Mouse (Mus musculus) liver, embryonic 11.5 days (tissue): ENCODE data around the gene Tnfsfm13. TPM values are rescaled to one million over a fixed set of nuclear protein-coding genes. Genes with fewer than 3 reads are reported as not detected.

Source experiments
- ATAC-seq: fragments of 200-750 bp; cut with Nextera tagmentation; replicated peaks from 2 replicates; pipeline ENCODE4 v1.8.0; 2017; ENCODE audit warnings: moderate number of reproducible peaks, mild to moderate bottlenecking, moderate TSS enrichment, moderate library complexity; ENCODE audit not compliant: low FRiP score
- DNase-seq: peaks from one replicate; pipeline ENCODE4 v3.0.0-alpha.2; 2017; ENCODE audit warnings: low spot score
- H3K27ac ChIP-seq: fragments of 300-500 bp; sonication (generic); 2 replicates; pipeline ENCODE4 v1.5.1; 2014; ENCODE audit warnings: mild to moderate bottlenecking, low read depth, low read length, control low read depth
- H3K27me3 ChIP-seq: fragments of 300-500 bp; sonication (generic); replicated peaks from 2 replicates; pipeline ENCODE4 v1.6.1; 2014; ENCODE audit warnings: low read length, mixed read lengths; ENCODE audit not compliant: control insufficient read depth, insufficient read depth
- H3K36me3 ChIP-seq: fragments of 300-500 bp; sonication (generic); 2 replicates; pipeline ENCODE4 v1.6.1; 2014; ENCODE audit warnings: mild to moderate bottlenecking, low read length, moderate library complexity, mixed read lengths; ENCODE audit not compliant: control insufficient read depth, insufficient read depth
- H3K4me1 ChIP-seq: fragments of 300-500 bp; sonication (generic); replicated peaks from 2 replicates; pipeline ENCODE4 v1.6.1; 2014; ENCODE audit warnings: low read length, mixed read lengths; ENCODE audit not compliant: control insufficient read depth, insufficient read depth
- H3K4me2 ChIP-seq: fragments of 300-500 bp; sonication (generic); 2 replicates; pipeline ENCODE4 v1.6.1; 2014; ENCODE audit warnings: mild to moderate bottlenecking, control low read depth, moderate library complexity
- H3K4me3 ChIP-seq: fragments of 300-500 bp; sonication (generic); 2 replicates; pipeline ENCODE4 v1.5.1; 2014; ENCODE audit warnings: low read depth, low read length, control low read depth
- H3K9ac ChIP-seq: fragments of 300-500 bp; sonication (generic); 2 replicates; pipeline ENCODE4 v1.6.1; 2014; ENCODE audit warnings: low read depth, low read length, control low read depth
- H3K9me3 ChIP-seq: fragments of 300-500 bp; sonication (generic); 2 replicates; pipeline ENCODE4 v1.6.1; 2016; ENCODE audit warnings: low read length, inconsistent platforms, mixed read lengths; ENCODE audit not compliant: control insufficient read depth
- WGBS: fragments of 180-500 bp; shearing (Covaris S2); extraction: QIAGEN DNeasy Blood & Tissue Kit; methylation state at CpG from one replicate; pipeline ENCODE4 v1.1.7; 2014; 5-methylcytosine and 5-hydroxymethylcytosine counted together
- polyA plus RNA-seq: library from polyadenylated mRNA; unstranded; fragments of >200 nt; fragmentation: Nextera tagmentation; extraction: Ambion mirVana; gene quantifications from 2 replicates; pipeline ENCODE4 v1.2.1, GENCODE M21; 2014

Gene Tnfsfm13
- polyA plus RNA-seq, 1 experiment from 2014 or later = 1.7 TPM

DNA sequence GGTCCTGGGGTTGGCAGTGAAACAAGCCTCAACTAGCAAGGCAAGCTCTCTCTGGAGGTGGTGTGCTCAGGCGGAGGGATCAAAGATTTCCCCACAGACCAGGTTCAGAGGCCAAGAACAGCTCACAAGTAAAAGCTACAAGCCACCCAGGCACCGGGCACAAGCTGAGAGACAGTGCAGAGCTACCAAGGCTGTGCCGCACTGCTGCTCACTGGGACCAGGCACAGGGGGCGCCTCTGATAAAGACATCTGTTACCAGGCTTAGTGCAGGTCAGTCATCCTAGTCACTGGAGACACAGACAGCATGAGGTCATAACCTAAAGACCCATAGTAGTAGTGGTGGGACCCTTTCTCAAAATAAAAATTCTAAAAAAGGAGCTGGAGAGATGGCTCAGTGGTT is 21.1 kb upstream of the Tnfsfm13 start:
- H3K4me3 ChIP-seq = no peak overlapping the region
- H3K4me2 ChIP-seq = no peak overlapping the region
- H3K9ac ChIP-seq = no peak overlapping the region
- WGBS = 60% methylated on average over 4 of the region's 4 CpGs
- no peaks in the 10 kb centered on the region for H3K27me3 ChIP-seq
- peaks cover 20% of the 10 kb centered on the region for H3K4me1 ChIP-seq
- ATAC-seq (no peak; the same call in 1 of the 2 replicates), DNase-seq (no peak)
- no peak overlapping the region for H3K27ac ChIP-seq
- H3K36me3 ChIP-seq = no peaks in the 10 kb centered on the region
- H3K9me3 ChIP-seq = no peaks in the 10 kb centered on the region

DNA sequence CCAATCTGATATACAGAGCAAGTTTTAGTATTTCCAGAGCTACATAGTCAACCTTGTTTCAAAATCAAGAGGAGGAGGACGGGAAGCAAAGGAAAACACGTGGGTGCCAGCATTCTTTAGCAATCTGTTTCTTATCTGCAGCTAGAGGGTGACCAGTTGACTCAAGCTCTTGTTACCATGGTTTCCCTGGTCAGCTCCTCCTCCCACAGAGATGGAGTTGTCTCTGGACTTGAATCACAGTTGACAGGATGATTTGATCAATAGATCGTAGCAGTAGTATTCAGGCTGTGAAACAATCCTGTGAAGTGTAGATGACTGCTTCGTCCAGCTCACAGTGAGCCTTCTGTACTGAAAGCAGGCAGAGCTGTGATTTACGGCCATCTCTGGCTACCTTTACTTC is 20.0 kb upstream of the Tnfsfm13 start:
- 23% methylated on average over 5 of the region's 5 CpGs for WGBS

DNA sequence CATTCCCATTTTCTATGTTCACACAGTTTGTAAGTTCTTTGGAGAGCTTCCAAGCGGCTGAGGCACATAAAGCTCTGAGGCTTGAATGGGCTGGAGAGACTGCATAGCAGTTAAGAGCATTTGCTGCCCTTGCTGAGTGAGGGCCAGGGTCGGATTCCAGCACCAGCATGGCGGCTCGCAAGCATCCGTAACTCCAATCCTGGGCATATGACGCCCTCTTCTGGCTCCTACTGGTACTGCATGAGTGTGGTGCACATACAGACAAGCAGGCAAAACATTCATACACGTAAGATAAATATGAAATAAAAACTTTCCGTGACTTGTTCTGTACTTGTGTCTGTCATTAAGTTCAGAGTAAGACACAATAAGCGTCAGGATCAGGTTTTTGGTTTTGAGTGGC is 19.6 kb upstream of the Tnfsfm13 start:
- Histone ChIP-seq H3K9me3 (no peaks in the 10 kb centered on the region), H3K4me1 (peaks cover 21% of the 10 kb centered on the region), H3K4me2 (no peak overlapping the region), H3K9ac (no peak overlapping the region), H3K27me3 (no peaks in the 10 kb centered on the region), H3K36me3 (no peaks in the 10 kb centered on the region), H3K27ac (0 out of 2 replicates have a peak overlapping the region, but pooled peaks have one; percentile 16), H3K4me3 (no peak overlapping the region)
- ATAC-seq = no peak
- DNase-seq = no peak
- 47% methylated on average over 9 of the region's 9 CpGs for WGBS

More for the DNA sequence above, 20.0 kb upstream of the Tnfsfm13 start:
- Histone ChIP-seq H3K27me3 (no peaks in the 10 kb centered on the region), H3K27ac (peak overlapping the region; percentile 32; the same call in 1 of the 2 replicates), H3K4me2 (peak overlapping the region; percentile 7; the same call in 1 of the 2 replicates), H3K4me1 (peaks cover 20% of the 10 kb centered on the region), H3K9me3 (no peaks in the 10 kb centered on the region), H3K9ac (no peak overlapping the region), H3K36me3 (no peaks in the 10 kb centered on the region), H3K4me3 (no peak overlapping the region)
- ATAC-seq = no peak
- DNase-seq = no peak

DNA sequence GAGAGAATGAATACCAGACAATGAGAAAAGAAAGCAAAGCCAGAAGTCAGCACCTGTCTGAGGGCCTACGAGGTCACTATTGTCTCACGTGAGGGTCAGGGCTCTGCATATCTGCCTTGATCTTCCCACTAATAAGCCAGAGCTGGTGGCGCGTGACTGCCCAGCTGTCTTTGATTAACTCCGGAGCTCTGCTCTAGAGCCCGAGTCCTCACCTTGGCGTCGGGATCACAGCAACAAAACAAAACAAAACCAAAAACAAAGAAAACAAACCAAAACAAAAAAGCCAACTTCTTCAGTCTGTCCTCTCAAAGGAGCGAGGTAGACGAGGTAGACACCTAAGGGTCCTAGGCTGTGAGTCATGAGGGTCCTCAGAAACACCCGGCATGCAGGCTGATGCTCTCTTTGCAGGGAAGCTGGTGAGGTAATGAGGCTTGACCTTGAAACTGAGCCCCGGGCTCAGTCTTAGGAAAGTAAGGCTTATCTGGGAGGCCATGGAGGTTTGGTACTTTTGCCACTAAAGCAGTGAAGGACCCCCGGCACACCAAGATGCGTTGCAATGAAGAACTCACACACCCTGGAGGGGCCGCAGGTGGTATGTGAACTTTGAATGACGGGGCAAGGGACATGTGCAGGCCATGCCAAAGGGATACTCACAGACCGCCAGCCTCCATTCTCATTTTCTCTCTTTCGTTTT is 18.9 kb upstream of the Tnfsfm13 start:
- no peaks in the 10 kb centered on the region for H3K9me3 ChIP-seq
- H3K27me3 ChIP-seq = no peaks in the 10 kb centered on the region
- 76% methylated on average over 18 of the region's 18 CpGs for WGBS
- no peak overlapping the region for H3K4me3 ChIP-seq
- no peak for DNase-seq
- no peak overlapping the region for H3K4me2 ChIP-seq
- H3K27ac ChIP-seq = no peak overlapping the region
- H3K4me1 ChIP-seq = peaks cover 27% of the 10 kb centered on the region
- no peak for ATAC-seq
- no peaks in the 10 kb centered on the region for H3K36me3 ChIP-seq
- H3K9ac ChIP-seq = 0 out of 2 replicates have a peak overlapping the region, but pooled peaks have one; percentile 7

DNA sequence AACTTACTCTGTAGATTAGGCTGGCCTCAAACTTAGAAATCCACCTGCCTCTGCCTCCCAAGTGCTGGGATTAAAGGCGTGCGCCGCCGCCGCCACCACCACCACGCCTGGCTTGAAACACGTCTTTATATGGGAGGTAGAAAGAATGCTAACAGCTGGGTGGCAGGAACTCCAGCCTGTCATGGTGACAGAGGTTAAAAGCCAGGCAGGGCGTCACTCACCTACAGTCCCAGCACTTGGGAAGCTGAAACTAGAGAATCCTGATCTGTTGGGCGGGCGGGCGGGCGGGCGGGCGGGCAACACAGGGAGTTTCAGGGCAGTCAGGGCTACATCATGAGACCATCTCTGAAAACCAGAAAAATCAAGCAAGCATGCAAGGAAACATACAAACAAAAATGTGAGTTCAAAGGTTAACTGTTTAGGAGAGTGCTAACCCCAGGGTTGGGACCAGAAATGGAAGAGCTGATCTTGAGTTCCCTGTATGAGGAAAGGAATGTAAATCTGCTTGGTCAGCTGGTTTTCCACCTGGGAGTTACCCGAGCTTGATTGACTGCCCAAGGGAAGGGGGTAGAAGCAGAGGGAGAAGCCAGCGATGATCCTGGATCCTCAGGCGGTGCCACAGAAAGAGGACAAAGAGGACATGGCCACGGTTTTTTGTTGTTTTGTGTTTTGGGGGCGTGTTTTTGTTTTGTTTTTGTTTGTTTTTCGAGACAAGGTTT is 17.2 kb upstream of the Tnfsfm13 start:
- H3K4me2 ChIP-seq = no peak overlapping the region
- H3K27ac ChIP-seq = no peak overlapping the region
- H3K4me3 ChIP-seq = no peak overlapping the region
- H3K9me3 ChIP-seq = no peaks in the 10 kb centered on the region
- H3K4me1 ChIP-seq = peaks cover 22% of the 10 kb centered on the region
- WGBS = 81% methylated on average over 20 of the region's 20 CpGs
- ATAC-seq (no peak), DNase-seq (no peak)
- no peaks in the 10 kb centered on the region for H3K27me3 ChIP-seq
- H3K36me3 ChIP-seq = no peaks in the 10 kb centered on the region
- H3K9ac ChIP-seq = no peak overlapping the region

DNA sequence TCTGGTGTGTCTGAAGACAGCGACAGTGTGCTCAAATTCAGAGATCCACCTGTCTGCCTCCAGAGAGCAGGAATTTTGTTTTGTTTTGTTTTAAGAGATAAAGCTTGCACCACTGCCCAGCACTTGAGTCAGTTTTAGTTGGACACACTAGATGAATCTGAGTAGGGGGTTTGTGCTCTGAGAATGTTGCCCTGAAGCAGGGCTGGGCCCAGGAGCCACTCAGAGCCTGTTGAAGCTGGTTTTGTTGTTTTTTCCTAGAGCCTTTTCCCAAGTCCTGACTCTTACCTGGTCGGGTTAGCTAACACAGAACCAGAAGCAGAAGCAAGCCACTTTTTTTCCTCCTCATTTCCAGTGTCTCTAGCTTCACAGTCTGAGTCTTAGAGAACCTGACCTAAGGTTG is 15.2 kb upstream of the Tnfsfm13 start:
- Histone ChIP-seq H3K4me3 (no peak overlapping the region), H3K4me1 (peaks cover 16% of the 10 kb centered on the region), H3K9ac (no peak overlapping the region), H3K9me3 (no peaks in the 10 kb centered on the region), H3K27ac (no peak overlapping the region), H3K27me3 (no peaks in the 10 kb centered on the region), H3K36me3 (no peaks in the 10 kb centered on the region), H3K4me2 (no peak overlapping the region)
- WGBS = 79% methylated on average over 2 of the region's 2 CpGs
- ATAC-seq (no peak), DNase-seq (no peak)

DNA sequence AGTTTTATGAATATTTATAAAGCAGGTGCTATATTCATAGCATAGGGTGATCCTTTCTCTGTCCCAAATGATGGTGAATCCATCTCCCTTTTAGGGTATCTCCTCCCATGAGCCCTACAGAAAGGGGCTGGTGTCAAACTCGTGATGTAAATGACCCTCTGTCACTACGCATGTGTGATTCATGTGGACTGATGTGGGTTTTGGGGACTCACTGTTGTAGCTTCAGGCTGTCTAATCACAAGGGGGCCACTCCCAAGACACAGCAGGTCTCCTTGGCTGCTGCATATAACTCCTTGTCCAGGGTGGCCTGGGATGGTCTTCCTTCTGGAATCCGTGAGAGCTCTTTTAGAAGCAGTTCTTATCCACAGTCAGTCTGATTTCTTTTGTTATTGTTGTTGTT is 14.6 kb upstream of the Tnfsfm13 start:
- Histone ChIP-seq H3K27ac (no peak overlapping the region), H3K36me3 (no peaks in the 10 kb centered on the region), H3K4me1 (peaks cover 14% of the 10 kb centered on the region), H3K4me3 (no peak overlapping the region), H3K9me3 (no peaks in the 10 kb centered on the region), H3K27me3 (no peaks in the 10 kb centered on the region), H3K4me2 (no peak overlapping the region), H3K9ac (no peak overlapping the region)
- no peak for DNase-seq
- ATAC-seq = no peak
- 78% methylated on average over 3 of the region's 3 CpGs for WGBS

DNA sequence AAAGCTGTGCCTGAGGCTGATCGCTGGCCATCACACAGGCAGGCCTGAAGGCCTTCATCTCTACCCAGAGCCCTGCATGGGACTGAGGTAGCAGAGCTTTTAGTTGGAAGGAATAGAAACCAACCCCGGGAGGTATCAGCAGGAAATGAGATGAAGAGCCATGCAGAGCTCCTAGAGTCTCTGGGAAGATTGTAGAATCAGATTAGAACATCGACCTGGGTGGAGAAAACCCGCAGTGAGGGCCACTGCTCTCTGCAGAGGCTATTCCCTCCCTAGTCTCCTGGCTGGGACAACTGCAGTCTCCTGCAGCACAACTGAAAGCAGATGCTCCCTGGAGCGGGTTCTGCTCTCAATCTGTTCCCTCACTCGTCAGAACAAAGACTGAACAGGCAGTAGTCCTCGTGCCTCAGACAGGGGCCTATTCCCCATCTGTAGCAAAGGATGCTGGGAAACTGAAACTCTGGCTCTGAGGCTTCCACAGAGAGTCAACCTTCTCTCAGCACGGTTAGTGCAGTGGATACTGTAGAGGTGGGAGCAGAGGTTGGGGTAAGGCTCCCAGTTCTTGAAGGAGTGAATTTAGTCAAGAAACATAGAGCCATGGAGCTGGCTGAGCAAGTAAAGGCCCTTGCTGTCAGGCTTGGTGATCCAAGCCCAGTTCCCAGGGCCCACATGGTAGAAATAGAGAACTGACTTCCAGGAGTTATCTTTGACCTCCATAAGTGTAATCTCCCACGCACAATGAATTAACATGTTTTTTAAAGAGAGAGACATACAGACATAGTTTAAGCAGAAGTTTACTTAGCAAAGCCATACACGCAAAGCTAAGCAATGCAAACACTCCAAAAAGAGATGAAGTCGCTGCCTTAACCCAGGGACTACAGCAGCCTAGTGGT is 13.9 kb upstream of the Tnfsfm13 start:
- no peaks in the 10 kb centered on the region for H3K36me3 ChIP-seq
- no peaks in the 10 kb centered on the region for H3K9me3 ChIP-seq
- no peak overlapping the region for H3K4me2 ChIP-seq
- no peak overlapping the region for H3K4me3 ChIP-seq
- H3K27ac ChIP-seq = no peak overlapping the region; the same call in 1 of the 2 replicates
- H3K27me3 ChIP-seq = no peaks in the 10 kb centered on the region
- peaks cover 14% of the 10 kb centered on the region for H3K4me1 ChIP-seq
- ATAC-seq = 0 out of 2 replicates have a peak, but pooled peaks have one; percentile 29
- 43% methylated on average over 11 of the region's 11 CpGs for WGBS
- DNase-seq = no peak
- H3K9ac ChIP-seq = peak overlapping the region; percentile 44
